Mouse (Mus musculus) hindbrain, embryonic 15.5 days (tissue): ENCODE data around the gene Phactr1. TPM values are rescaled to one million over a fixed set of nuclear protein-coding genes. Genes with fewer than 3 reads are reported as not detected.

Experiments
- ATAC-seq: fragments of 200-750 bp; cut with Nextera tagmentation; 2 replicates; pipeline ENCODE4 v1.8.0; 2017; ENCODE audit warnings: low read depth, moderate number of reproducible peaks, moderate TSS enrichment; ENCODE audit not compliant: low FRiP score
- H3K27ac ChIP-seq: fragments of 300-500 bp; sonication (generic); replicated peaks from 2 replicates; pipeline ENCODE4 v1.5.1; 2015; ENCODE audit warnings: mild to moderate bottlenecking, inconsistent platforms
- H3K27me3 ChIP-seq: fragments of 300-500 bp; sonication (generic); 2 replicates; pipeline ENCODE4 v1.6.1; 2015; ENCODE audit warnings: control low read depth, inconsistent platforms
- H3K36me3 ChIP-seq: fragments of 300-500 bp; sonication (generic); 2 replicates; pipeline ENCODE4 v1.6.1; 2015; ENCODE audit warnings: control low read depth, inconsistent platforms
- H3K4me1 ChIP-seq: fragments of 300-500 bp; sonication (generic); replicated peaks from 2 replicates; pipeline ENCODE4 v1.6.1; 2015; ENCODE audit warnings: control low read depth, inconsistent platforms
- H3K4me2 ChIP-seq: fragments of 300-500 bp; sonication (generic); 2 replicates; pipeline ENCODE4 v1.6.1; 2015; ENCODE audit warnings: moderate library complexity, mild to moderate bottlenecking, inconsistent platforms
- H3K4me3 ChIP-seq: fragments of 300-500 bp; sonication (generic); 2 replicates; pipeline ENCODE4 v1.5.1; 2015; ENCODE audit warnings: mild to moderate bottlenecking, inconsistent platforms
- H3K9ac ChIP-seq: fragments of 300-500 bp; sonication (generic); 2 replicates; pipeline ENCODE4 v1.6.1; 2015; ENCODE audit warnings: inconsistent platforms
- H3K9me3 ChIP-seq: fragments of 300-500 bp; sonication (generic); 2 replicates; pipeline ENCODE4 v1.6.1; 2016; ENCODE audit warnings: control low read depth, inconsistent platforms
- WGBS: fragments of 180-500 bp; shearing (Covaris S2); methylation state at CpG from one replicate; pipeline ENCODE4 v1.1.7; 2015; 5-methylcytosine and 5-hydroxymethylcytosine counted together
- polyA plus RNA-seq: library from polyadenylated mRNA; unstranded; fragments of >200 nt; fragmentation: Nextera tagmentation; extraction: Ambion mirVana; gene quantifications from 2 replicates; pipeline ENCODE4 v1.2.1, GENCODE M21; 2015

The Phactr1 gene
- polyA plus RNA-seq, 1 experiment from 2014 or later, result 56.0 TPM

DNA sequence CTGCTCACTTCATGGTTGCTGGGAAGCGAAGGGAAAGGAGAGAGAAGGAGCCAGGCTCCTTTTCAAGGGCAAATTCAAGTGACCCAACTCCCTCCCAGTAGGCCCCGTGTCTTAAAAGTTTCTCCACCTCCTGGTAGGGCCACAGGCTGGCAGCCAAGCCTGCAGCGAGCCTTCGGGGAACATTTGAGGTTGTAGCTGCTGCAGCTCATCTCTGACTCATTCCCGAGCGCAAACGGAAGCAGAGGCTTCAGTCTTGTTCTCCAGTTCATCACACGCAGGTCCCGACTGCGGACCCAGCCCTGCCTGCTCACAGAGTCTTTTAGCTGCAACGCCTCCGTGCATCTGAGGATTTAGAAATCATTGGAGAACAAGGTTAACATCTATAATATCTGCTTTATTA is 226.6 kb downstream of the Phactr1 start:
- H3K9ac ChIP-seq, result no peak overlapping the region
- no peak overlapping the region for H3K27ac ChIP-seq
- no peaks in the 10 kb centered on the region for H3K9me3 ChIP-seq
- no peaks in the 10 kb centered on the region for H3K27me3 ChIP-seq
- WGBS, result 86% methylated on average over 12 of the region's 12 CpGs
- 0 out of 2 replicates have a peak, but pooled peaks cover 6% of the 10 kb centered on the region for H3K4me1 ChIP-seq
- H3K4me2 ChIP-seq, result no peak overlapping the region
- ATAC-seq, result no peak
- H3K4me3 ChIP-seq, result no peak overlapping the region
- H3K36me3 ChIP-seq, result no peaks in the 10 kb centered on the region

DNA sequence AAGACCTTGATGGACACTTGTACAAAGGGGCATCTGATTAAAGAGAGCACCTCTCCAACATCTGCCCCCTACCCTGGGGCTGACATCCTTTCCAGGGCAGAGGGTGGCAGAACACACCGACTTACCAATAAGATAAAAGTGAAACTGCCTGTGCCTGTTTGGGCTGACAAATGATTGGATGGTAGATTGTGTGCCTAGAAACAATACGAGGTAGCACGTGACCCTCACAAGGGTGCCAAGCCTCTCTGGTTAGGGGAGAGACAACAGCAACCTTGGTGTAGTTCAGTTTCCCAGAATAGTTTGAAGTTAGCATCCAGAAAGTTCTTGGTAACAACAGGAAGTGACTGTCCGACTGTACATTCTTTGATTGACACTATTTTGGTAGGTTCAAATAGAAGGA is 234.7 kb downstream of the Phactr1 start:
- no peak overlapping the region for H3K27ac ChIP-seq
- H3K27me3 ChIP-seq, result 0 out of 2 replicates have a peak, but pooled peaks cover 4% of the 10 kb centered on the region
- no peaks in the 10 kb centered on the region for H3K36me3 ChIP-seq
- peaks cover 27% of the 10 kb centered on the region for H3K4me1 ChIP-seq
- ATAC-seq, result no peak
- H3K9ac ChIP-seq, result no peak overlapping the region
- H3K9me3 ChIP-seq, result no peaks in the 10 kb centered on the region
- WGBS, result 72% methylated on average over 4 of the region's 4 CpGs
- H3K4me3 ChIP-seq, result no peak overlapping the region
- H3K4me2 ChIP-seq, result no peak overlapping the region

DNA sequence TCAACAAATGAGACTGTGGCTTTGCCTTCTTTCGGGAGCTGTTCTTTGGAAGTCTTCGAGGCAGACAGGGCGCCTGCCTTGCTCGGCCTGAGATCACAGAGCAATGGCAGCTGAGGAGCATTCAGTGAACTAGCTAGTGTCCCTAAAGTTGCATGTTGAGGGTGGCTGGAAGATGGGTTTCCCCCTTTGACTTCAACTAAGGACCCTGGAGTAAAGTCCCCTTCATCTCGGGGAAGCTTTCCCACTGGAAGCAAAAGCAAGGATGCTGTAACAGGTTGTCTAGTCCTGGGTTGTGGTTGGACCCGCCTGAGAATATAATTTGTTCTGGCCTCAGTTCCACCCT is 235.4 kb downstream of the Phactr1 start:
- 0 out of 2 replicates have a peak, but pooled peaks cover 4% of the 10 kb centered on the region for H3K27me3 ChIP-seq
- ATAC-seq, result no peak
- peak overlapping the region; percentile 67; the same call in 1 of the 2 replicates for H3K9ac ChIP-seq
- 13% methylated on average over 6 of the region's 6 CpGs for WGBS
- peak overlapping the region; percentile 98 for H3K4me2 ChIP-seq
- peaks cover 27% of the 10 kb centered on the region for H3K4me1 ChIP-seq
- no peaks in the 10 kb centered on the region for H3K9me3 ChIP-seq
- peak overlapping the region; percentile 60 for H3K4me3 ChIP-seq
- H3K27ac ChIP-seq, result no peak overlapping the region
- H3K36me3 ChIP-seq, result no peaks in the 10 kb centered on the region

DNA sequence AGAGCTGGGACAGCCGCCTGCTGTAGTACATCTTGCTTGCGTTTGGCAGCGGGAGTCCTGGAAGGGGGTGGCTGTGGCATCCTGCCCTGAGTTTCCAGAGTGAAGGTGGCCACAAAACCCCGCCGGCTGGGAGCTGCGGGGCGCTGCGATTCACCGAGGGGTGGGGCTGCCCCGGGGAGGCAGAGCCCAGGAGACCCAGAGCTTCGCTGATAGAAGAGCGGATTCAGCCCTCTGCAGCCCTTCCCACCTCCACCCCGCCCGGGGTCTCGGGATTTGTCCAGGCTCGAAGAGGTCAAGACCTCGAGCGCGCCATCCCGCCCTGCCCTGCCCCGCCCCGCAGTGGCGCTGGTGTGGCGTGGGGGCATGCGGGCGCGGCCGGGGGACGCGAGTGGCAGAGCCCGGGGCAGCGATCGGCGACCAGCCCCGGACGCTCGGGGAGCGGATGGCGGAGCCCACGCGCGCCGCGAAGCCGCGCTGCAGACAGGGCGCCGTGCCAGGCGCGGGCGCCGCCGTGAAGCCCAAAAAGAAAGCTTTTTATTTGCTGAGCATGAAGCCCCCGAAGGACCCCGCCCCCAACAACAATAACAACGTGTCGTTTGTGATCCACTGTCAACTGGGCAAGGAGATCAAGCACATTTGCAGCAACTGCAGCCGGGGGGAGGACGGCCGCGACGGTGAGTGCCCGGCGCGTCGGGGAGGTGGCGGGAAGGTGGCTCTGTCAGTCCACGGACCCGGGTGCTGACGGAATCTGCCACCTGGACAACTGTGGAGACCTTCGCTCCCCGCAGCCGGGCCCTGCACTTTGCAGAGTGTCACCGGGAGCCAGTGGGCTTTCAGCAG is 236.0 kb downstream of the Phactr1 start:
- H3K27me3 ChIP-seq, result 0 out of 2 replicates have a peak, but pooled peaks cover 4% of the 10 kb centered on the region
- peaks cover 27% of the 10 kb centered on the region for H3K4me1 ChIP-seq
- H3K27ac ChIP-seq, result no peak overlapping the region
- H3K9me3 ChIP-seq, result no peaks in the 10 kb centered on the region
- peak; percentile 35 for ATAC-seq
- H3K9ac ChIP-seq, result peak overlapping the region; percentile 67
- H3K36me3 ChIP-seq, result no peaks in the 10 kb centered on the region
- peak overlapping the region; percentile 60 for H3K4me3 ChIP-seq
- H3K4me2 ChIP-seq, result peak overlapping the region; percentile 98
- WGBS, result under 1% methylated on average over 73 of the region's 74 CpGs

DNA sequence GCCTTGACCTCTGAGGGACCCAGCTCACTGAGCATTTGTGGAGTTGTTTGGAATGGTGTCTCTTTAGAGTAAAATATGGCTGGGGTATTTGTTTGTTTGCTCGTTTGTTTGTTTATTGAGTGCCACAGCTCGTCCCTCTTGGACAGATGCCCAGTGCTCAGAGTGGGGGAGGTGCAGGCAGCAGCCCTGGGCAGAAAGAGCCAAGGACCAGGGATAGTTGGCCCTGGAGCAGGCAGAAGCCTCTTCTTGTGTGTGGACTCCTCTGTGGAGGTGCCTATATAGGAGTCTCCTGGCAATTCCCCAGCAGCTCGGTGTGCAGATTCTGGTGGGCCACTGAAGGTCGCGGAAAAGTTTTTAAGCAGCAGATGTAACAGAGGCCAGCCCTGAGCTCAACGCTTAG is 236.8 kb downstream of the Phactr1 start:
- WGBS, result 30% methylated on average over 6 of the region's 6 CpGs
- Histone ChIP-seq H3K36me3 (no peaks in the 10 kb centered on the region), H3K9ac (peak overlapping the region; percentile 67; the same call in 1 of the 2 replicates), H3K4me1 (peaks cover 27% of the 10 kb centered on the region), H3K27ac (no peak overlapping the region), H3K27me3 (0 out of 2 replicates have a peak, but pooled peaks cover 4% of the 10 kb centered on the region), H3K9me3 (no peaks in the 10 kb centered on the region), H3K4me3 (peak overlapping the region; percentile 60), H3K4me2 (peak overlapping the region; percentile 98)
- ATAC-seq, result peak; percentile 60; the same call in 1 of the 2 replicates

DNA sequence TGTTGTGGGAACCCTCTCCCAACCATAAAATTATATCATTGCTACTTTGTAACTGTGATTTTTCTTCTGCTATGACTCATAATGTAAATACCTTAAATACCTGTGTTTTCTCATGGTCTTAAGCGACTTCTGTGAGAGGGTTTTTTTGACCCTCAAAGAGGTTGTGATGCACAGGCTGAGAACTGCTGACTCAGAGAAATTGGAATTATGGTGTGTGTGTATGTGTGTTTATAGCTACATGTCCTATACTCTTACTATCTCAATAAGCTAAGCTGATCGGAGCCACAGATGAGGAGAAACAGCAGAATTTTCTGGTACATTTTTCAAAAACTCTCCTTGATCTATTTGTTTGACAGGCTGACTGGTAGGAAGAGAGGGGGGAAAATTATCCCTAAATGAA is 239.6 kb downstream of the Phactr1 start:
- no peak for ATAC-seq
- H3K9me3 ChIP-seq, result no peaks in the 10 kb centered on the region
- no peak overlapping the region for H3K9ac ChIP-seq
- no peak overlapping the region for H3K27ac ChIP-seq
- H3K4me1 ChIP-seq, result peaks cover 27% of the 10 kb centered on the region
- H3K36me3 ChIP-seq, result no peaks in the 10 kb centered on the region
- H3K4me3 ChIP-seq, result no peak overlapping the region
- no peak overlapping the region for H3K4me2 ChIP-seq
- WGBS, result 93% methylated on average over 2 of the region's 2 CpGs
- 0 out of 2 replicates have a peak, but pooled peaks cover 4% of the 10 kb centered on the region for H3K27me3 ChIP-seq

DNA sequence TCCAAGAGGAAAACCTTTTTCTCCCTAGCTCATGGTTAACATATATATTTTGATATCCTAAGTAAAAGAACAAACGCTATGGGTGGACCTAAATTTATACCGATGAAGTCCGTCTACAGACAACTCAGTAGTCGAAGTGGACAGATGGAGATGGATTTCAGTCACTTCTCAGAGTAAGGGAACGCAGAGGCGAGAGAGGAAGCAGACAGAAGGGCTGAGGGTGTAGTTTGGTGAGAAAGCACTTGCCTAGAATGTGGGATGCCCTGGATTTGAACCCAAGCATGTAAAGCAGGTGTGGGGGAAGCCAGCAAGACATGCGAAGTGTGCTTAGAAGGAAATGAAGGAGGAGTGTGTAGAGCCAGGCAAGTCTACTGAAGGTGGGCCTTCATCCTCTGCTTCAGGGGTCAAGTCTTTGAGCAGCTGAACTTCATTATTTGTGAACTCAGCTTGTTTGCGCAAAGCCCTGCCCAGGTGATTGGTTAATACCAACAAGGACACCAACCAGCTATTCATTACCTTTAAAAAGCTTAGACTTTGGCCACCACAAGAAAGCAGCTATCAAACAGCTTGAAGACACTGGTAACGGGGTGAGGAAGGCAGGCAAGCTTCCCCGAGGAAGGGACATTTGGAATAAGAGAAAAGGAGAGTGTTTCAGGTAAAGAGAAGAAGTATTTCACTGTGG is 241.5 kb downstream of the Phactr1 start:
- Histone ChIP-seq H3K4me2 (no peak overlapping the region), H3K27ac (no peak overlapping the region), H3K9me3 (no peaks in the 10 kb centered on the region), H3K4me1 (peaks cover 14% of the 10 kb centered on the region), H3K4me3 (no peak overlapping the region), H3K36me3 (no peaks in the 10 kb centered on the region), H3K27me3 (no peaks in the 10 kb centered on the region), H3K9ac (no peak overlapping the region)
- WGBS, result 93% methylated on average over 10 of the region's 10 CpGs
- ATAC-seq, result no peak

DNA sequence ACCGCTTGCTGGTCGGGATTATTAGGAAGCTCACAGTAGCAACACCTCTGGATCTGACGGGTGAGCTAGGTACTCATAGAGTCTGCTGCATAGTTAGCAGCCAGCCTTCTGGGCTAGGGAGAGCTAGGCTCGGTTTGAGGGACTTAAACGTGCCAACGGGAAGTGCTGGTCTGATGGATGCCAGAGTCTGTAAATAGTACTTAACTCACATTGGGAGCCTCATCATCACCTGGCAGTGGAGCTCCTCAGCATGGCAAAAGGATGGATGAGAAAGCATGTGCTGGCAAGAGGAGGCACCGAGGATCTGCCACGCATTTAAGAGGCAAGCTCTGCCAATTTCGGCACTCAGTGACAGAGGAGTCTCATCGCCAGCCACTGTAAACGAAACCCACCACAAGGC is 247.4 kb downstream of the Phactr1 start:
- no peaks in the 10 kb centered on the region for H3K9me3 ChIP-seq
- H3K36me3 ChIP-seq, result no peaks in the 10 kb centered on the region
- no peak for ATAC-seq
- no peaks in the 10 kb centered on the region for H3K27me3 ChIP-seq
- H3K4me1 ChIP-seq, result 0 out of 2 replicates have a peak, but pooled peaks cover 9% of the 10 kb centered on the region
- H3K4me2 ChIP-seq, result no peak overlapping the region
- 97% methylated on average over 11 of the region's 11 CpGs for WGBS
- no peak overlapping the region for H3K9ac ChIP-seq
- H3K27ac ChIP-seq, result no peak overlapping the region
- no peak overlapping the region for H3K4me3 ChIP-seq

DNA sequence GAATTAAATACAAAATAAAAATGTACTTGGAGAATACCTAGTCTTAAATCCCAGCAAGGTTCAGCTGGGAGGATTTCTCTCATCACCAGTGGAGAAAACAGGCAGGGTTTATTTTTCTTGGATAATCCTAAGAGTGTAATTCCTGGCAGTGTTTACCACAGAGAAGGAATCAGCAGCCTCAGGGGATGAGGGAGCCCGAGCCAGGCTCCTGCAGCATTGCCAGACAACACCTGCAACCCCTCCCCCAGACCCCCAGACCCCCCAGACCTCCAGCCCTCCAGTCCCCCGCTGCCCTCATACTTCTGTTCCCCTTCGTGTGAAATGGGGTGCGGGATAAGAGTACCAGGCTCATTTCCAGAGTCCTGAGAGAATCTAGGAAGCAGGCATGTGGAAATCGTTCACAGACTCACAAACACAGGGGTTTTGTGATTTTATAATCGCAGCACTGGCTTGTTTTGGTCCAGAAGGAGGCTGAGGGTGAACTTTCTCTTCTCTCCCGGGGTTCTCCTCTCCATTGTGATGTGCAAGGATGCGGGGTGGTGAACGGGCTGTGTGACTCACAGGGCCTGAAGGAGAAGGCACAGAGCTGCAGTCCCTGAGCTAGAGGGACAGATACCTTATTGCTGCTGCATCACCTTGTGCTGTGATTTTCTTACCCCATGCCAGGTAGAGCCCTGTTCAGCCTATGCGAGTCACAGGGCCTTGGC is 249.3 kb downstream of the Phactr1 start:
- ATAC-seq, result no peak
- H3K27ac ChIP-seq, result no peak overlapping the region
- H3K4me3 ChIP-seq, result no peak overlapping the region
- no peaks in the 10 kb centered on the region for H3K27me3 ChIP-seq
- H3K36me3 ChIP-seq, result no peaks in the 10 kb centered on the region
- 48% methylated on average over 10 of the region's 10 CpGs for WGBS
- H3K4me2 ChIP-seq, result no peak overlapping the region
- no peak overlapping the region for H3K9ac ChIP-seq
- no peaks in the 10 kb centered on the region for H3K9me3 ChIP-seq
- H3K4me1 ChIP-seq, result peaks cover 13% of the 10 kb centered on the region

DNA sequence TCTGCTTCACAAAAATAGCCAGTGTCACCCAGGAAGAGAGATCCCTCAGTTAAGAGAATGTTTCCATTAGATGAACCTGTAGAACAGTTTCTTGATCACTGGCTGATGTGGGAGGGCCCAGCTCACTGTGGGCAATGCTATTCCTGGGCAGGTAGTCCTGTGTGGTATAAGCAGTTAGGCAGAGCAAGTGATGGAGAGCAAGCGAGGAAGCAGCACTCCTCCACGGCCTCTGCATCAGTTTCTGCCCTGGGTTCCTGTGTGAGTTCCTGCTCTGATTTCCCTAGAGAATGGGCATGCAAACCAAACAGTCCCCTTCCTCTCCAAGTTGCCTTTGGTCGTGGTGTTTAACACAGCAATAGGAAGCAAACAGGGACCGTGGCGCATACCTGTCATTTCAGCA is 251.6 kb downstream of the Phactr1 start:
- Histone ChIP-seq H3K27ac (no peak overlapping the region), H3K4me1 (peaks cover 18% of the 10 kb centered on the region), H3K9me3 (no peaks in the 10 kb centered on the region), H3K27me3 (no peaks in the 10 kb centered on the region), H3K36me3 (no peaks in the 10 kb centered on the region), H3K4me2 (no peak overlapping the region), H3K9ac (no peak overlapping the region), H3K4me3 (no peak overlapping the region)
- no peak for ATAC-seq
- WGBS, result 93% methylated on average over 5 of the region's 5 CpGs

DNA sequence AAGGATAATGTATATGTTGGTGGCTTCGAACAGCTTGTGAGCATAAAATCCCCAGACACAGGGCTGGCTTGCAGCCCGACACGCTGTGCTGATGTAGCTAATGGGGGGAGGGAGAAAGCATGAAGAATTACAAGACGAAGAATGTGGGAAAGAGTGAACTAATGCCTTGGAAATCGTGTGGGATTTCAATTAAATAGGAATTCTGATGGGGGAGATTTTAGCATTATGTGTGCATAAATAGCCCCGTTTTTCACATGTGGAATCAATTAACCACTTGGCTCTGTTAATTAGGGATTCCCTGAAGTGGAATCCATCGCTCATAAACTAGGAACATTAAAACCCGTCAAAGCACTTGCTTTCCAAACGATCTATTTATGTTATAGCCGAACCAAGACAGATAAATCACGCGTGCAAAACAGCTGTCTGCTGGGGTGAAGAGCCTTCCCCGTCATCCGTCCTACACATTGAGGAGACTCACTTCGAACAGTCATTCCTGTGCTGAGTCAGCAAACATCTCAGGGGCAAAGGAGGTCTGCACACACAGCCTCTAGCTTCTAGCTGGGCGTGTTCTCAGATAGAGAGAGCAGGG is 254.2 kb downstream of the Phactr1 start:
- H3K4me2 ChIP-seq, result peak overlapping the region; percentile 31
- peak; percentile 39; the same call in 1 of the 2 replicates for ATAC-seq

More for the DNA sequence above, 254.2 kb downstream of the Phactr1 start:
- H3K4me1 ChIP-seq, result peaks cover 13% of the 10 kb centered on the region
- H3K9ac ChIP-seq, result no peak overlapping the region
- WGBS, result 37% methylated on average over 16 of the region's 16 CpGs
- H3K4me3 ChIP-seq, result no peak overlapping the region
- H3K9me3 ChIP-seq, result no peaks in the 10 kb centered on the region
- peak overlapping the region; percentile 39 for H3K27ac ChIP-seq
- no peaks in the 10 kb centered on the region for H3K36me3 ChIP-seq
- no peaks in the 10 kb centered on the region for H3K27me3 ChIP-seq
